Mouse (Mus musculus) C2C12 (cell line): ENCODE results near the gene Apob. TPM values are rescaled to one million over a fixed set of nuclear protein-coding genes. Genes with fewer than 3 reads are reported as not detected.

Source experiments
- H3K27me3 ChIP-seq: one replicate; pipeline ENCODE4 v1.6.1; 2011; ENCODE audit not compliant: control insufficient read depth, insufficient read depth, insufficient read length
- H3K36me3 ChIP-seq: one replicate; pipeline ENCODE4 v1.6.1; 2011; ENCODE audit not compliant: control insufficient read depth, insufficient read depth
- H3K4me3 ChIP-seq: one replicate; pipeline ENCODE4 v1.5.1; 2011; ENCODE audit warnings: mild to moderate bottlenecking, control low read depth; ENCODE audit not compliant: poor library complexity, insufficient read depth, severe bottlenecking
- H3K79me2 ChIP-seq: one replicate; pipeline ENCODE4 v1.6.1; 2011; ENCODE audit not compliant: control insufficient read depth, insufficient read depth
- H3K79me3 ChIP-seq: one replicate; pipeline ENCODE4 v1.6.1; 2011; ENCODE audit warnings: low read depth, control low read depth
- H3ac ChIP-seq: one replicate; pipeline ENCODE3; 2011; ENCODE audit warnings: low read depth; ENCODE audit not compliant: control insufficient read depth, insufficient read length
- CEBPB ChIP-seq: IDR thresholded peaks from one replicate; pipeline ENCODE4 v1.6.1; 2011; ENCODE audit warnings: low read depth, mild to moderate bottlenecking, control low read depth, moderate library complexity
- CTCF ChIP-seq: IDR thresholded peaks from one replicate; pipeline ENCODE4 v1.5.1; 2011; ENCODE audit not compliant: control insufficient read depth, insufficient read depth, insufficient read length
- FOSL1 ChIP-seq: IDR thresholded peaks from one replicate; pipeline ENCODE4 v1.8.0; 2011; ENCODE audit warnings: mild to moderate bottlenecking, low read length; ENCODE audit not compliant: poor library complexity, insufficient read depth, severe bottlenecking
- MAX ChIP-seq: IDR thresholded peaks from one replicate; pipeline ENCODE4 v1.6.1; 2011; ENCODE audit warnings: mild to moderate bottlenecking, control low read depth
- MYOD1 ChIP-seq: IDR thresholded peaks from one replicate; pipeline ENCODE4 v1.6.1; 2011; ENCODE audit warnings: low read depth; ENCODE audit not compliant: control insufficient read depth, insufficient read length
- MYOG ChIP-seq: IDR thresholded peaks from one replicate; pipeline ENCODE4 v1.6.1; 2011; ENCODE audit not compliant: control insufficient read depth, insufficient read length; ENCODE audit errors: extremely low read depth
- USF1 ChIP-seq: IDR thresholded peaks from one replicate; pipeline ENCODE4 v1.6.1; 2011; ENCODE audit warnings: low read depth, mild to moderate bottlenecking, control low read depth, moderate library complexity
- polyA plus RNA-seq: library from polyadenylated mRNA; unstranded; fragments of >200 nt; fragmentation: generic; extraction: Trizol; gene quantifications from one replicate; pipeline ENCODE4 v1.2.1, GENCODE M21; 2012; ENCODE audit warnings: missing spikeins

Apob gene
- polyA plus RNA-seq, 1 experiment = 0.07 TPM

- no peaks in the 10 kb centered on the region for H3K79me2 ChIP-seq
- H3K27me3 ChIP-seq = no peaks in the 10 kb centered on the region
- no peaks in the 10 kb centered on the region for H3K79me3 ChIP-seq
- no peaks in the 10 kb centered on the region for H3K36me3 ChIP-seq
- no peak overlapping the region for H3ac ChIP-seq
- H3K4me3 ChIP-seq = no peak overlapping the region
- TF ChIP-seq MYOG = no peak
- TF ChIP-seq CEBPB = peak; percentile 24
- no peak for TF ChIP-seq FOSL1
- TF ChIP-seq USF1 = no peak
- TF ChIP-seq CTCF = peak; percentile 70
- no peak for TF ChIP-seq MYOD1
- TF ChIP-seq MAX = no peak
Measured at GRCm38 (mm10) chr12:7978190-7978884, 889 bp downstream of the Apob start.

- Histone ChIP-seq H3K27me3 (no peaks in the 10 kb centered on the region), H3ac (no peak overlapping the region), H3K79me3 (no peaks in the 10 kb centered on the region), H3K36me3 (no peaks in the 10 kb centered on the region), H3K79me2 (no peaks in the 10 kb centered on the region), H3K4me3 (no peak overlapping the region)
- TF ChIP-seq USF1 (no peak), MYOG (no peak), CTCF (no peak), CEBPB (no peak), FOSL1 (no peak), MAX (no peak), MYOD1 (no peak)
Measured at GRCm38 (mm10) chr12:7984411-7984810, 7.0 kb downstream of the Apob start.

GRCm38 (mm10) chr12:7990804-7991203 is 13.4 kb downstream of the Apob start:
- Histone ChIP-seq H3ac (no peak overlapping the region), H3K79me3 (no peaks in the 10 kb centered on the region), H3K27me3 (no peaks in the 10 kb centered on the region), H3K79me2 (no peaks in the 10 kb centered on the region), H3K36me3 (no peaks in the 10 kb centered on the region), H3K4me3 (no peak overlapping the region)
- TF ChIP-seq MYOG = no peak
- TF ChIP-seq CTCF = peak; percentile 36
- TF ChIP-seq MYOD1 = no peak
- no peak for TF ChIP-seq FOSL1
- no peak for TF ChIP-seq USF1
- no peak for TF ChIP-seq MAX
- no peak for TF ChIP-seq CEBPB

- TF ChIP-seq FOSL1 = no peak
- no peak for TF ChIP-seq MAX
- no peak for TF ChIP-seq USF1
- TF ChIP-seq CEBPB = no peak
- no peak for TF ChIP-seq MYOG
- no peak for TF ChIP-seq CTCF
- no peak for TF ChIP-seq MYOD1
- Histone ChIP-seq H3K36me3 (no peaks in the 10 kb centered on the region), H3K27me3 (no peaks in the 10 kb centered on the region), H3K79me3 (no peaks in the 10 kb centered on the region), H3K4me3 (no peak overlapping the region), H3ac (no peak overlapping the region), H3K79me2 (no peaks in the 10 kb centered on the region)
Measured at GRCm38 (mm10) chr12:7991570-7991969, 14.1 kb downstream of the Apob start.

- no peaks in the 10 kb centered on the region for H3K79me2 ChIP-seq
- no peaks in the 10 kb centered on the region for H3K27me3 ChIP-seq
- H3K79me3 ChIP-seq = no peaks in the 10 kb centered on the region
- TF ChIP-seq CEBPB (no peak), MAX (no peak), MYOG (no peak), FOSL1 (no peak), MYOD1 (no peak), USF1 (no peak), CTCF (no peak)
- no peak overlapping the region for H3ac ChIP-seq
- no peak overlapping the region for H3K4me3 ChIP-seq
- H3K36me3 ChIP-seq = no peaks in the 10 kb centered on the region
Measured at GRCm38 (mm10) chr12:8020931-8021330, 43.5 kb downstream of the Apob start.

GRCm38 (mm10) chr12:8029520-8029919 is 52.1 kb downstream of the Apob start:
- Histone ChIP-seq H3ac (no peak overlapping the region), H3K4me3 (no peak overlapping the region), H3K27me3 (no peaks in the 10 kb centered on the region), H3K79me3 (no peaks in the 10 kb centered on the region), H3K79me2 (no peaks in the 10 kb centered on the region), H3K36me3 (no peaks in the 10 kb centered on the region)
- no peak for TF ChIP-seq CEBPB
